Mouse (Mus musculus): ENCODE measurements around the gene Proser1.

Proser1 gene

DNA sequence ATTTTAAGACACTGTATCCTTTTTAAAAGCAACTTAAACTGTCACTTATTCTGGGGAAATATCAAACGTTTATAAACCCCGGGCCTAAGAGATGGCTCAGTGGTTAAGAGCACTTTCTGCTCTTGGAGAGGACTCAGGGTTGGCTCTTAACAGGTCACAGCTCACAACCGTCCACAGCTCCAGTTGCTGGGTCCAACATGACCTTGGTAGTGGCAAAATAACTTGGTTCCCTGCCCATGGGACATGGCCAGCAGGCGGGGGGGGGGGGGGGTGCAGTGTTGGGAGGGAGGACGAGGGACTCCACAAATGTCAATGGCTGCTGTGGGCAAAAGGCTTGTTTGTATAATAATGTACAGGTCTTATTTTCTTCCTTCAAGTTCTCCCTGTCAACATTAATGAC, 3.9 kb downstream of the Proser1 start:
- no peak for DNase-seq

DNA sequence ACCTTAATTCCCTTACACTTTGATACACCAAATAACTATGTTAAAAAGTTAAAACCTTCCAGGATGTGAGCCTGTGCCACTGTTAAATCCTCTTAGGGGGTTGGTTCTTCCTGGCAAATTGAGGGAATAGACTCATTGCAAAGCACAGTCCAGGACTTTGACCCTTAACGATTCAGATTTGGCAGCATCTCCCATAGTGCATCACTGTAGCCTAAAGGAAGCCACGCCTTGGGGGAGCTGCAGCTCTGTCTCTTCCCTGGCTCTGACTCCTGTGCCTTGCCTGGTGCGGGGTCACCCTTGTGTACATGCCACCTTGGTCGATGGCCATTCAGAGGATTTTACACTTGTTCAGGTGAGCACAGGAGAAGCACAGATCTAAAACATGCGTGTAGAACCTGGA, 6.2 kb downstream of the Proser1 start:
- no peak for DNase-seq

DNA sequence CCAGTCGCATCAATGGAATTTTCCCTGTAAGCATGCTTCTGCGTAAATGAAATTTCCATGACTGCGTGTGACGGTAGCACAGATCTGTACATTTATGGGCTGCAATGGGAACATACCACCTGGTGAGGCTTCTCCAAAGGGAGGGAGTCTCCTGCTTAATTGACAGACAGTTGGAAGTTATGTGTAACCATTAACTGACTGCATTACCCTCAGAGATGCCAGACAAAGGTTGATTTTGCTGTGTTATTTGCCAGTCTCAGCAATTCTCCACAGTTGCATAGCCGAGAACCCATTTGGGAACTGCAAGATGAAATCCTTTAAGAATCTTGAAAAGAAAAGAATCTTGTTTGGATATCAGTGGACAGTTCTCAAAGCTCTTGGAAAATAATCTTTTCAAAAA, 8.6 kb downstream of the Proser1 start:
- DNase-seq, result no peak

- no peak for DNase-seq
Observed at GRCm38 (mm10) chr3:53474179-53474578, 10.7 kb downstream of the Proser1 start.

DNA sequence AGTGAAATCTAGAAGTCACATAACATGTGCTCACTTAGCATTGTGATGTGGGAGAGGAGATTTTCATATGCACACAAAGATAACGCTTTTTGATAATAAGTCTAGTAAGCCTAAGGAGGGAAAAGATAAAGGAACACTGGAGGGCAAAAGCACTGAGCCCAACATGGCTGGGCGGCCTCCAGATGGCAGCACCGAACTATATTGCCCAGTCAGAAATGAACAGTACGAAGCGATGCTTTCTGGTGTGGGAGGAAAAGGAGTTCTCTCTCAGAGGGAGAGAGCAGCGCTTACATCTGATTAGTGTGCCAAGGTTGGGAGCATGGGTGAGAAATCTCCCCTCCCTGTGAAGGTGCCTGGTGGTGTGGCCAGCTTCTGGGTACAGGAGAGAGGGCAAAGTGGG, 12.4 kb downstream of the Proser1 start:
- DNase-seq, result peak; percentile 32

- DNase-seq, result no peak
Observed at GRCm38 (mm10) chr3:53477468-53477867, 14.0 kb downstream of the Proser1 start.

DNA sequence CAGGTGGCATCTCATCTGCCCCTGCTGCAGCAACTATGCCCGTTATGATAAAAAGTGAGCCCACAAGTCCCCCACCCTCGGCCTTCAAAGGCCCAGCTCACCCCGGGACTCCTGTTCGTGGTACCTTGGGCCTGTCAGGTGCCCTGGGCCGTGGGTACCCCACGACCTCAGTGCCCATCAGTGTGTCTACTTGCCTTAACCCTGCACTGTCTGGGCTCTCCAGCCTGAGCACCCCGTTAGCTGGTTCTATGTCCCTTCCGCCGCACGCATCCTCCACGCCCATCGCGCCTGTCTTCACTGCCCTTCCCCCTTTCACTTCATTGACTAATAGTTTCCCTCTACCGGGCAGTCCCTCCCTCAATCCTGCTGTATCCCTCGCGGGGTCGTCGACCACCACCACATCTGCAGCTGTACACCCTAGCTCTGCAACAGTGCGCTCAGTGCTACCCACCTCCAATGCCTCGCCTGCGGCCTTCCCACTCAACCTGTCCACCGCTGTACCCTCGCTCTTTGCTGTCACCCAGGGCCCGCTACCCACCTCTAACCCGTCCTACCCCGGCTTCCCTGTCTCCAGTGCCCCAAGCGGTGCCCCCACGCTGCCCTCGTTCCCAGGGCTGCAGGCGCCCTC, 15.1 kb downstream of the Proser1 start:
- DNase-seq, result no peak

DNA sequence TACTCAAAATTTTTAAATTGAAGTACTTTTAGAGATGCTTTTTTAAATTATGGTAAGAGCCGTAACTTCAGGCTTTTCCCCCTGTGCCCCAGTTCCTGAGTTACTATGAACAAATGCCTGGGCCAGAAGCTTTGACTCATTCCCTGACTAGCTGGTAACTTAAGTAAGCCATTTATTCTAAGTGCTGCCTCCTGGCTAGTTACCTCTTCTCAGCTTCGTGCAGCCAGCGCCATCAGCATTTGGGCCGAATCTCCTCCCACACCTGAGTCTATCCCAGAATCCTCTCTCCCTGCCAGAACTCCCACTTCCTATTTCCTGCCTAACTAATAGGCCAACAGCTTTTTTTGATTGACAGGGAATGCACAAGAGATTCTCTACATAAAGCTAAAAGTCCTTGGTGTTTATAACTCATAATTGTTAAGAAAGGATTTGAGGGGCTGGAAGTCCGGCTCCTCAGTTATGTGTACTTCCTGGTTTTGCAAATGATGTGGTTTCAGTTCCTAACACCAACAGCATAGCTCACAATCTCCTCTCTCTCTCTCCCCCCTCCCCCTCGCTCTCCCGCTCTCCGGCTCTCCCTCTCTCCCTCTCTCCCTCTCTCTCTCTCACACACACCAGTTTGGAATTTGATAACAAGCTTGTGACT, 20.1 kb downstream of the Proser1 start:
- DNase-seq, result no peak

- no peak for DNase-seq
Observed at GRCm38 (mm10) chr3:53486561-53486960, 23.1 kb downstream of the Proser1 start.

DNA sequence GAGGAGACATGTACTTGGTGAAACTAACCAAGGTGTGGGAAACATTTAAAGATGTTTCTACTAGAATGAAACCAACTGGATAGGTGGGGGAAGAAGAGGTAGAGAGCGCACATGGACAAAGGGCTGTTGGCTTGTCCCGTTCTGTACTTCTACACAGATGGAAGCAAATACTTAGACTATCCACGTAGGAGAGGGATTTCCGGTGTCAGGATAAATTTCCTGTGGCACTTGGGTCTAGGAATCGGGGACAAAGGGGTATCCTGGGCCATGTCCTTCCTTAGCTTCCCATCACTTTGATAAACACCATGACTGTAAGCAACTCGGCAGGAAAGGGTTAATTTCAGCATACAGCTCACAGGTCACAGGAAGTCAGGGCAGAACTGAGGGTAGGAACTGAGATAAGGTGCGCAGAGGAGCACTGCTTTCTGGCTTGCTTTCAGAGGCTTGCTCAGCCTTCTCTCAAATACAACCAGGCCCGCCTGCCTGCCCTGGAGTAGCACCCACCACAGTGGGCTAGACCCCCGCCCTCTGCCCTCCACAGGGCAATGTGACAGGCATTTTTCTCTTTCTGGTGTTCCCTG, 23.6 kb downstream of the Proser1 start:
- no peak for DNase-seq

- DNase-seq, result no peak
Observed at GRCm38 (mm10) chr3:53488353-53488752, 24.9 kb downstream of the Proser1 start, which contains the start of gene Stoml3. Gene Stoml3, plus strand, starts transcription at chr3:53488653.

- DNase-seq, result no peak
Observed at GRCm38 (mm10) chr3:53498351-53498905, 35.0 kb downstream of the Proser1 start.

GRCm38 (mm10) chr3:53502428-53502827, 39.0 kb downstream of the Proser1 start:
- no peak for DNase-seq

GRCm38 (mm10) chr3:53513096-53513495, 49.6 kb downstream of the Proser1 start:
- DNase-seq, result no peak

- no peak for DNase-seq
Observed at GRCm38 (mm10) chr3:53514221-53515065, 51.0 kb downstream of the Proser1 start.

DNA sequence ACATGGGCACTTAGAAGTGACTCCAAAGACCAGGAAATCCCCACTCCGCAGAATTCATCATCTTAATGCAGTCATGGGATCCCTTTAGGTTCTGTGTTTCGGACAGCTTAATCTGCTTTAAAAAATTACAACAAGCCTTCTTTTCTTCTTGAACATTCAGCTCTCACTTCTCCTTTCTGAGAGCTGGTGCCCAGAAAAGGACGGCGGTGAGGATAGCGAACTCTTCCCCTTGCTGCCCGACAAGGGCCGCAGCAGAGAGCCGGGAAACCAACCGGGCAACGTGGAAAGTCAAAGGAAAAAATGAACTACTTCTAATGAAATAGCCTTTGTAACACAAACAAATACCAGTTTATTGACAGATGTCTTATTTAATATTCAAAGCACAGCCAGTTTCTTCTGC, 59.3 kb downstream of the Proser1 start:
- DNase-seq, result no peak

DNA sequence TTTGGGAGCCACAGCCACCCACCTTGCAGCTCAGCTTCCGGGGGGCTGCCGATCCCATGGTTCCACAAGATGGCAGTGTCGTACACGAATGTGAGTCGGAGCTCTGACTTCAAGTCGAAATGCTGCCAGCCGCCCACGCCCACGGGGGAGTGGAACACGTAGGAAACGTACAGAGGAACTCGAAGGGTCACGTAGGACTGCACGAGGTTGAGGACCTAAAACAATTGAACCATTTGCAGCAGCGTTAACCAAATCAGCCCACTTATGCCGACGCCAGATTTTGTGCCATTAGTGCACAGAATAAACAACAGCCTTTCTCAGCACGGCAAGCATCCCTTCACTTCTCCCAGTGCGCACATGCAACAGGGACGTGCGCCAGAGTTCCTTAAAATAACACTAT, 62.3 kb downstream of the Proser1 start:
- peak; percentile 58 to 69 for DNase-seq

GRCm38 (mm10) chr3:53530305-53530704, 66.8 kb downstream of the Proser1 start:
- no peak for DNase-seq
